In genomic region chr9:42943781-42944535, GRCm38 (mm10) we compare ENCODE assay signal across 9 mouse cellular contexts. TPM values are rescaled to one million over a fixed set of nuclear protein-coding genes. Genes with fewer than 3 reads are reported as not detected.
A peak's percentile ranks its signal among the peaks of the same experiment; 100 is the strongest.
DNase-seq lines count a peak whose midpoint lies in the region; ATAC-seq and TF ChIP-seq lines count a peak whose summit lies in the region.
"Had no signal": no experiment of that assay in that cellular context is flagged by ENCODE, and none has a peak within 500 bp of the region (broad histone marks: within the 10 kb centered on the region; RNA-seq: fewer than 3 reads in every experiment).

Gene Grik4, minus strand, starts transcription at chr9:42944493.

- H3K79me2 ChIP-seq in CH12.LX (replicated peaks; ENCODE audit: control insufficient read depth, extremely low read depth, insufficient read depth, poor library complexity, severe bottlenecking): no peaks in the 10 kb centered on the region

- peak within 1 kb of the TSS; percentile 85 for H3K4me2 ChIP-seq in CH12.LX (ENCODE audit: insufficient read depth, low read depth, poor library complexity, severe bottlenecking)
- peak within 1 kb of the TSS; percentile 100 for H3K4me2 ChIP-seq in heart, embryonic 13.5 days

- TF ChIP-seq EP300 in CH12.LX (IDR thresholded peaks at IDR 0.05; ENCODE audit: low read length): no peak

- TF ChIP-seq CTCF in CH12.LX (conservative IDR thresholded peaks at IDR 0.05 in 1 of 2, IDR thresholded peaks at IDR 0.05 in 1 of 2; ENCODE audit: low read depth in 2 of 2, low read length in 2 of 2): no peak; a peak in 1 of 4 replicates

- H3K27me3 ChIP-seq in CH12.LX (replicated peaks): peaks cover 86% of the 10 kb centered on the region
- peaks cover 91% of the 10 kb centered on the region for H3K27me3 ChIP-seq in heart, embryonic 13.5 days (replicated peaks)
- peaks cover 69% of the 10 kb centered on the region for H3K27me3 ChIP-seq in midbrain, embryonic 10.5 days (ENCODE audit: low read depth, poor library complexity, severe bottlenecking)

- peak within 1 kb of the TSS; percentile 45 for H3K9ac ChIP-seq in CH12.LX (ENCODE audit: insufficient read depth, low read depth)
- peak within 1 kb of the TSS; percentile 86 for H3K9ac ChIP-seq in heart, embryonic 13.5 days

- 2% methylated on average over 45 of the region's 68 CpGs for WGBS in heart, embryonic 13.5 days
- under 1% methylated on average over 66 of the region's 68 CpGs for WGBS in midbrain, embryonic 10.5 days

- no peak within 1 kb of the TSS for H3K27ac ChIP-seq in CH12.LX (ENCODE audit: insufficient read depth, low read depth)
- no peak within 1 kb of the TSS for H3K27ac ChIP-seq in heart, embryonic 13.5 days (replicated peaks)
- H3K27ac ChIP-seq in midbrain, embryonic 10.5 days (replicated peaks): peak within 1 kb of the TSS; percentile 89

- peak within 1 kb of the TSS in 2 of 3 experiments; percentile 31 to 38 for H3K4me3 ChIP-seq in CH12.LX (replicated peaks in 1 of 3; ENCODE audit: low read depth in 2 of 3, low read length in 2 of 3, poor library complexity in 1 of 3)
- peak within 1 kb of the TSS; percentile 75 for H3K4me3 ChIP-seq in heart, embryonic 13.5 days
- peak within 1 kb of the TSS; percentile 79 for H3K4me3 ChIP-seq in midbrain, embryonic 10.5 days

- H3K9me3 ChIP-seq in CH12.LX (replicated peaks; ENCODE audit: low read length): no peaks in the 10 kb centered on the region
- no peaks in the 10 kb centered on the region for H3K9me3 ChIP-seq in heart, embryonic 13.5 days
- H3K9me3 ChIP-seq in midbrain, embryonic 10.5 days (replicated peaks): no peaks in the 10 kb centered on the region

- in situ Hi-C loops in CH12.LX (cut with MboI; ENCODE audit: low pct_ligation_motif_present, low pct_unique_long_range_greater_than_20kb, low sequenced_read_pairs): loop anchor here (10.0 to 25.0 kb wide), 3 partner anchors 249 to 607 kb away; no protein-coding TSS in a partner anchor

- dilution Hi-C loops in CH12.LX (cut with MboI; ENCODE audit: extremely low pct_ligation_motif_present, extremely low pct_unique_long_range_greater_than_20kb, low sequenced_read_pairs): no loop called here

- H3K4me1 ChIP-seq in CH12.LX (ENCODE audit: control insufficient read depth in 1 of 2, insufficient read depth in 2 of 2): peaks cover 0 to 9% of the 10 kb centered on the region in 2 experiments; a peak in 2 of 4 replicates
- peaks cover 15% of the 10 kb centered on the region for H3K4me1 ChIP-seq in heart, embryonic 13.5 days
- peaks cover 24% of the 10 kb centered on the region for H3K4me1 ChIP-seq in midbrain, embryonic 10.5 days

- no peak for TF ChIP-seq RAD21 in CH12.LX (IDR thresholded peaks at IDR 0.05; ENCODE audit: low read depth, low read length)

- DNase-seq in adrenal gland, postnatal 14 days: peak; percentile 24
- no peak for DNase-seq in adrenal gland, adult 8-10 months
- DNase-seq in CH12.LX (ENCODE audit: extremely low read depth): no peak
- DNase-seq in cerebellum, postnatal 4 days (ENCODE audit: low spot score in 2 of 2): peak; percentile 42 to 67
- no peak for DNase-seq in left cerebral cortex, adult 8-10 months (ENCODE audit: low spot score in 2 of 2)
- DNase-seq in midbrain, embryonic 10.5 days (ENCODE audit: low spot score): peak; percentile 70
- DNase-seq in testis, postnatal 14 days (ENCODE audit: low spot score): peak; percentile 41

- no peaks in the 10 kb centered on the region for H3K36me3 ChIP-seq in CH12.LX (replicated peaks in 1 of 2; ENCODE audit: control insufficient read depth in 1 of 2, insufficient read depth in 1 of 2, low read length in 1 of 2)
- H3K36me3 ChIP-seq in heart, embryonic 13.5 days: no peaks in the 10 kb centered on the region
- no peaks in the 10 kb centered on the region for H3K36me3 ChIP-seq in midbrain, embryonic 10.5 days

- TF ChIP-seq POLR2A in CH12.LX (IDR thresholded peaks at IDR 0.05; ENCODE audit: low read depth, low read length): no peak

- ATAC-seq in heart, embryonic 13.5 days (ENCODE audit: extremely low read depth, insufficient number of reproducible peaks, low FRiP score, low TSS enrichment): no peak; the same call in 1 of the 2 replicates

TF ChIP-seq in CH12.LX, 34 proteins besides CTCF, POLR2A, EP300 and RAD21:
- TF ChIP-seq ZNF384 (IDR thresholded peaks at IDR 0.05; ENCODE audit: low read depth, low read length): 0 out of 2 replicates have a peak, but pooled peaks have one; percentile 14
- TF ChIP-seq SMC3 (IDR thresholded peaks at IDR 0.05; ENCODE audit: low read depth, low read length): 0 out of 2 replicates have a peak, but pooled peaks have one; percentile 13
- TF ChIP-seq PAX5 (IDR thresholded peaks at IDR 0.05; ENCODE audit: low read length): no peak

RNA-seq across cellular contexts. Expression of gene Grik4, which starts in this region (rescaled TPM):
- 1.3 and 1.5 TPM in 2 replicates for total RNA-seq in adrenal gland, postnatal 14 days (2021)
- total RNA-seq in adrenal gland, adult 8-10 months (2022): 1 to 10 TPM; 2.1 to 3.1 (median 2.4) TPM
- total RNA-seq in CH12.LX (2012; rRNA removed) (not detected in 2 replicates), CH12.LX (2014; rRNA removed) (not detected in 2 replicates)
- polyA plus RNA-seq in CH12.LX (2012; ENCODE audit: insufficient read length, low read depth): not detected in 2 replicates
- polyA plus RNA-seq in heart, embryonic 13.5 days (2015; fragmentation: Nextera tagmentation; extraction: Ambion mirVana): 0.39 and 0.62 TPM in 2 replicates
- total RNA-seq in left cerebral cortex, adult 8-10 months (2022): 10 to 100 TPM; 19.7 to 21.0 (median 20.4) TPM
- 1.7 and 3.0 TPM in 2 replicates for polyA plus RNA-seq in midbrain, embryonic 10.5 days (2016; fragmentation: Nextera tagmentation; extraction: Ambion mirVana)
- total RNA-seq: heart, postnatal 14 days had no signal

Comparison
In these comparisons a context has a peak if more than half of its experiments do, and no peak if none do; other contexts are left out.
1. DNase-seq: peak in adrenal gland, postnatal 14 days (single experiment), cerebellum, postnatal 4 days (2 of 2), midbrain, embryonic 10.5 days (single experiment) and testis, postnatal 14 days (single experiment); none in adrenal gland, adult 8-10 months (single experiment), CH12.LX (single experiment) and left cerebral cortex, adult 8-10 months (0 of 2).
2. Peak in every context shown above with its lines, with median percentiles within 50 percentile points of each other: H3K4me3 ChIP-seq.